Mouse (Mus musculus) cerebellum, adult 2 months (tissue): ENCODE measurements around the gene Rft1. TPM values are rescaled to one million over a fixed set of nuclear protein-coding genes. Genes with fewer than 3 reads are reported as not detected.

Experiments
- DNase-seq, 2 experiments: peaks; one replicate each; pipeline ENCODE4 v3.0.0; 2021
- H3K27ac ChIP-seq: fragments of 200-500 bp; 2 replicates; pipeline ENCODE4 v1.5.1; 2012; ENCODE audit warnings: low read length, control low read depth, inconsistent platforms; ENCODE audit not compliant: insufficient read depth
- H3K27me3 ChIP-seq: fragments of 200-500 bp; 2 replicates; pipeline ENCODE4 v1.6.1; 2012; ENCODE audit warnings: inconsistent platforms, mild to moderate bottlenecking, low read length, moderate library complexity; ENCODE audit not compliant: control insufficient read depth, insufficient read depth
- H3K4me1 ChIP-seq: fragments of 200-500 bp; 2 replicates; pipeline ENCODE4 v1.6.1; 2011; ENCODE audit warnings: low read length; ENCODE audit not compliant: control insufficient read depth, insufficient read depth
- H3K4me3 ChIP-seq: fragments of 200-500 bp; replicated peaks from 2 replicates; pipeline ENCODE3; 2011; ENCODE audit warnings: mild to moderate bottlenecking, low read depth, low read length, control low read depth; ENCODE audit not compliant: insufficient read depth
- CTCF ChIP-seq: fragments of 200-500 bp; IDR thresholded peaks from 2 replicates; pipeline ENCODE4 v1.5.1; 2011; ENCODE audit warnings: low read depth, mild to moderate bottlenecking, control low read depth, low read length, moderate library complexity, borderline replicate concordance; ENCODE audit not compliant: insufficient read depth
- POLR2A ChIP-seq: fragments of 200-500 bp; IDR thresholded peaks from 2 replicates; pipeline ENCODE4 v1.6.1; 2011; ENCODE audit warnings: low read length, control low read depth, borderline replicate concordance; ENCODE audit not compliant: insufficient read depth
- WGBS: fragments of 180-500 bp; shearing (Covaris S2); methylation state at CpG from one replicate; pipeline ENCODE4 v1.1.7; 2018; 5-methylcytosine and 5-hydroxymethylcytosine counted together
- polyA plus RNA-seq: library from polyadenylated mRNA; depleted of rRNA; stranded (reverse); fragments of >200 nt; gene quantifications from 2 replicates; pipeline ENCODE4 v1.2.3, GENCODE M21; 2012; rRNA removed

Rft1 gene
- polyA plus RNA-seq: 12.1 and 12.4 TPM in 2 replicates

DNA sequence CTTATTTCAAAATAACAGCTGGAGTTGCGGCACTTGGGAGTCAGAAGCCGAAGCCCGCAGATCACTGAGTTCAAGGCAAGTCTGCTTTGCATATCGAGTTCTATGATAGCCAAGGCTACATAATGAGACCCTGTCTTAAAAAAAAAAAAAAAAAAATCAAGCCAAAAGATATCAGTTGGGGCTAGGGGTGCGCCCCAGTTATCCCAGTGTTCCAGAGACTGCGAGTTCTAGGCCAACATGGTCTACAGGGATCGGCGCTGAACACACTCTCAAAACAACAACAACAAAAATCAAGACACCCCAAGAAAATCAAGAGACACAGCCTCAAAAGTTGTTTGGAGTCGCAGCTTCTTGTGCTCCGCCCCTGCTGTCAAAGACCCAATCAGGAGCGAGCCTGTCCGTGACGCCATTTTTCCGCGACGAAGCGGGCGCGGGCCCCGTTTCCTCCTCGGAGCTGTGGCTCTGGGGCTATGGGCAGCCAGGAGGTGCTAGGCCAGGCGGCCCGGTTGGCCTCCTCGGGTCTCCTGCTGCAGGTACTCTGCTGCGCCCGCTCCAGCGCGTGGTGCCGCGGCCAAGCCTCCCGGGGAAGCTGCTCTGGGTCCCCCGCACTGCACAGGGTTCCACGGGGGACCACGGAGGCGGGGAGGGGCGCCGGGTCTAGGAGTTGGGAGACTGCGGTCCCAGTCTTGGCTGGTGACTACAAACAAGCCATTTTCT, at the start of gene Rft1:
TSS of gene Rft1 (plus strand) at position 418 of the 717 bp plus-strand sequence.
- peak; percentile 96 to 99 for DNase-seq
- Histone ChIP-seq H3K27ac (peak within 1 kb of the TSS; percentile 77), H3K4me3 (peak within 1 kb of the TSS; percentile 81), H3K4me1 (no peaks in the 10 kb centered on the region; the same call in 1 of the 2 replicates), H3K27me3 (no peaks in the 10 kb centered on the region)
- TF ChIP-seq CTCF (no peak), POLR2A (peak; percentile 93)
- 2% methylated on average over 38 of the region's 38 CpGs for WGBS

DNA sequence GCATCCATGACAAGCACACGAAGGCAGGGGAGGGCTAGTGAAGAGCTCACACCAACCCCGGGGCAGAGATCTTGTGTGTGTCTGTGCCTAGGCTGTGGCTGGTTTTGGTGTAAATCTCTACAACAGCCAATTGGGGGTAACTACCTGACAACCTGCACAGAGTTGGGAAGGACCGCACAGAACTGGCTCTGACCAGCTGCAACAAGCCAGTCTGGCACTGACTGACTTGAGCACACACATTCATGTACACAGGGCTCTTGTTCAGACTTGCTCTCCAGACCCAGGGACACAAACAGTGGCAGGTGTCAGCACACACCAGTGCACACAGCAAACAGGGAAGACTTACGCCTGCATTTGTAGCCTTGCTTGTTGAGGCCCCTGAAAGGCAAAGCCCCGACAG, 47.3 kb upstream of the Rft1 start:
- no peak for DNase-seq
- H3K27me3 ChIP-seq: no peaks in the 10 kb centered on the region
- H3K4me3 ChIP-seq: no peak overlapping the region
- H3K4me1 ChIP-seq: peaks cover 7% of the 10 kb centered on the region
- 92% methylated on average over 5 of the region's 5 CpGs for WGBS
- no peak for TF ChIP-seq POLR2A
- no peak for TF ChIP-seq CTCF
- H3K27ac ChIP-seq: no peak overlapping the region

DNA sequence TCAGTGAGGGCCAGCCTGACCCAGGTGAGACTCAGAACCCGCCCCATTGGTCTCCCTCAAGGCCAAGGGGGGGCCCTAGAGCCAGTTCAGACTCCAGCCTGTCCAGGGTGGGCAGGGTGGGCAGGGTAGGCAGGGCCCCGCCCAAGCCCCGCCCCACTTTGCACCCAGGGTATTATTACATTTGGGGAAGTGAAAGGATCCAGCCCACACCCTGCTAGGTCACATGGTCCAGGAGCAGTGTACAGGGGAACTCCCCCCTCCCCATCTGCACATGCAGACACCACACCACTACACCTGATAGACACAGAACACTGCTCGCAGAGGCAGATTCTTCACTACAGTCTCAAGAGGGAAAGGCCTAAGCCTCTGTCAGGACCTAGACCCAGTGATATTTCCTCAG, 46.5 kb upstream of the Rft1 start:
- Histone ChIP-seq H3K4me1 (peaks cover 7% of the 10 kb centered on the region), H3K27ac (no peak overlapping the region), H3K27me3 (no peaks in the 10 kb centered on the region), H3K4me3 (no peak overlapping the region)
- DNase-seq: no peak
- TF ChIP-seq CTCF (no peak), POLR2A (no peak)
- 84% methylated on average over 4 of the region's 4 CpGs for WGBS

DNA sequence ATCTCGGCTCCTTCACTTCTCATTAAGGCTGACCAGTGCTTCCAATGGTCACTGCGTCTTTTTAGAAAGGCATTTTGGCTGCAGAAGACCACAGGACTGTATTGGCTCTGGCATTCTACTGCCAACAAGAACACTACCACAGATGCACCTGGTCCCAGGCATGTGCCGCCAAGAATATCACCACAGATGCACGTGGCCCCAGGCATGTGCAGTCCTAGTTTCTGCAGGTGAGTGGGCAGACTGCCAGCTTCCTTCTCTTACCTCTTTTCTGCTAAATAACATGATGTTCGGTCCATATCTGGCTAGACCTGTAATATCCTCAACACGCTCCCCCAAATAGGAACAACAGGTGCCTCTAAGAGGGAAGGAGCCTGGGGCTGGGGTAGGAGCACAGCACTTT, 46.0 kb upstream of the Rft1 start:
- Histone ChIP-seq H3K4me1 (peaks cover 7% of the 10 kb centered on the region), H3K4me3 (no peak overlapping the region), H3K27me3 (no peaks in the 10 kb centered on the region), H3K27ac (no peak overlapping the region)
- WGBS: 43% methylated on average over 6 of the region's 6 CpGs
- DNase-seq: peak in 1 of 2 experiments; percentile 34
- TF ChIP-seq POLR2A (no peak), CTCF (no peak)

DNA sequence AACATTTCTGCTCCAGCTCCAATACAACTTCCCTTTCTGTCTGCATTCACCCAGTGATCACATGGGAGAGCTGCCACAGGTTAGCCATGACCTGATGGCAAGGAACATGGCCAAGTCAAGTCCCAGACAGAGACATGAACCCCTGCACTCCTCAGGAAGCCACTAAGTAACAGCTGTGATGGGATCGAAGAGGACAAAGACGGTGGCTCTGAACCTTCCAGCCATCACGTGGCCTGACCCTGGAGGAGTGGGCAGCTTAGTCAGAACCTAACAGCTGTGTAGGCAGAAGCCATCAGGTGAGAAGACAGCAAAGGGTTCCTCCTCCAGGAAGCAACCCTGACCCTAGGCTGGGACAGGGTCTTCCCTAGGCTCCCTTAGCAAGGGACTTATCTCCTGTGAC, 44.7 kb upstream of the Rft1 start:
- WGBS: 67% methylated on average over 3 of the region's 3 CpGs
- H3K27me3 ChIP-seq: no peaks in the 10 kb centered on the region
- H3K27ac ChIP-seq: no peak overlapping the region
- no peak for TF ChIP-seq CTCF
- TF ChIP-seq POLR2A: no peak
- DNase-seq: no peak
- H3K4me3 ChIP-seq: no peak overlapping the region
- peaks cover 7% of the 10 kb centered on the region for H3K4me1 ChIP-seq

DNA sequence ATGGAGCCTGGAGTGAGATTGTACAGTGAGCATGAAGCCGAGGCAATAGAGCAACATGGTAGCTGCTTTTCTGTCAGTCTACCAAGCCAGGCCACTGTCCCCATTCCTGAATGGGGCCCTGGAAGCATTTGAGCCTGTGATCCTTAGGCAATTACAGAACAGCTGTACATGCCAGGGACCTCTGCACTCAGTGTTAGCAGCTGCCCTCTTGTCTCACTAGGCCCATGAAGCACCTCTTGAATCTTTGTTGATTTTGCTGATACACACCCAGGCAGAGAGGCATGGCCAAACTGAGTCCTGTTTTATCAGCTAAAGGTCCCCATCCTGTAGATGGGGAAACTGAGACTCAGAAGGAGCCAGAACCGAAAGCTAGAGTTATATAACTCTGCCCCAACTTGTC, 43.9 kb upstream of the Rft1 start:
- TF ChIP-seq CTCF (no peak), POLR2A (no peak)

DNA sequence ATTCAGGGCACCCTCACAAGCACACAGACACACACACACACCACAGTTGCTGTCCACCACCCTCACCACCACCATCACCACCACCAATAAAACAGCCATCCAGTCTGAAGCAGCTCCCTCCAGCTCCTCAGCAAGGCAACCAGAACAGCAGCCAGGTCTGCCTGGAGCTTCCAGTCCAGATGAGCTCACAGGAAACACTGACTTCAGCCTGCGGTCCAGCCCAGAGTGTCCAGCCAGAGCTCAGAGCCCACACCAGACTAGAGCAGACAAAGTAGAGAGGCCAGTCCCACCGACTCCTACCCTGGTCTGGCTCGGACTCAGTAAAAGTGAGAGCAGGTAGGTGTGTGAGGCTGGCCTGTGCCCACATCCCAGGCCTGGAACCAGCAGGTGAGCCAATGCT, 43.2 kb upstream of the Rft1 start:
- no peak for TF ChIP-seq POLR2A
- no peak for TF ChIP-seq CTCF
- peaks cover 7% of the 10 kb centered on the region for H3K4me1 ChIP-seq
- WGBS: 88% methylated on average over 3 of the region's 3 CpGs
- H3K27me3 ChIP-seq: no peaks in the 10 kb centered on the region
- no peak for DNase-seq
- H3K27ac ChIP-seq: no peak overlapping the region
- no peak overlapping the region for H3K4me3 ChIP-seq

More for the DNA sequence above, 43.9 kb upstream of the Rft1 start:
- Histone ChIP-seq H3K27me3 (no peaks in the 10 kb centered on the region), H3K4me1 (peaks cover 7% of the 10 kb centered on the region), H3K4me3 (no peak overlapping the region), H3K27ac (no peak overlapping the region)
- WGBS: 87% methylated on average over 2 of the region's 2 CpGs
- no peak for DNase-seq

DNA sequence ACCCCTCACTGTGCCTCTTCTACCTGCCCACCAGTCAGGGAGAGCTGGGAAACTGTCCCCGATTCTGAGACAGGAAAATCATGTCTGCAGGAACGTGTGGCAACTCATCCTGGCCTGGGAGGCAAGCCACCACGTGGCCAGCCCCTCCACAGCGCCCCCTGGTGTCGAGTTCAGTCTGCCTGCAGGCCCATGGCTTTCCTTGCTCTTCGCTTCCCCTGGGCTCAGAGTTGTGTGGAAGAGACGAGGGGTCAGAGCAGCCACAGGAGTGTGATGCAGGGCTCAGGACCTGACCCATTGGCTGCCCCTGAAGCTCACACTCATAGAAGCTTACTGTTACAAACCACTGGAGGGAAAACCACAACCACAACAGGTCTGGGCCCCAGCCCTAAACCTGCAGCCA, 41.6 kb upstream of the Rft1 start:
- Histone ChIP-seq H3K27ac (no peak overlapping the region), H3K4me3 (no peak overlapping the region), H3K27me3 (no peaks in the 10 kb centered on the region), H3K4me1 (peaks cover 7% of the 10 kb centered on the region)
- TF ChIP-seq CTCF (peak; percentile 72), POLR2A (no peak)
- DNase-seq: peak; percentile 41 to 61
- 23% methylated on average over 7 of the region's 7 CpGs for WGBS
